Mouse (Mus musculus) lung, adult 2 months (tissue): Measurements from ENCODE around the gene Prom1. TPM values are rescaled to one million over a fixed set of nuclear protein-coding genes. Genes with fewer than 3 reads are reported as not detected.

Source experiments
- DNase-seq: peaks from one replicate; pipeline ENCODE4 v3.0.0; 2022
- H3K4me1 ChIP-seq: fragments of 200-500 bp; 2 replicates; pipeline ENCODE4 v1.6.1; 2011; ENCODE audit warnings: low read length; ENCODE audit not compliant: control insufficient read depth, insufficient read depth
- H3K4me3 ChIP-seq: fragments of 200-500 bp; replicated peaks from 2 replicates; pipeline ENCODE3; 2011; ENCODE audit warnings: low read depth, mild to moderate bottlenecking, control low read depth, low read length; ENCODE audit errors: extremely low read depth
- CTCF ChIP-seq: fragments of 200-500 bp; IDR thresholded peaks from 2 replicates; pipeline ENCODE4 v1.5.1; 2011; ENCODE audit warnings: mild to moderate bottlenecking, low read length, control low read depth; ENCODE audit not compliant: insufficient read depth
- POLR2A ChIP-seq: fragments of 200-500 bp; IDR thresholded peaks from 2 replicates; pipeline ENCODE4 v1.6.1; 2011; ENCODE audit warnings: low read depth, mild to moderate bottlenecking, control low read depth, low read length, borderline replicate concordance; ENCODE audit errors: extremely low read depth
- WGBS: fragments of 180-500 bp; shearing (Covaris S2); methylation state at CpG from one replicate; pipeline ENCODE4 v1.1.7; 2018; 5-methylcytosine and 5-hydroxymethylcytosine counted together
- polyA plus RNA-seq: library from polyadenylated mRNA; depleted of rRNA; stranded (reverse); fragments of >200 nt; gene quantifications from 2 replicates; pipeline ENCODE4 v1.2.3, GENCODE M21; 2012

Gene Prom1
- polyA plus RNA-seq, 1 experiment: 7.4 TPM

GRCm38 (mm10) chr5:44087034-44087433 lies 14.8 kb downstream of the Prom1 start:
- 21% methylated on average over 5 of the region's 5 CpGs for WGBS
- TF ChIP-seq POLR2A (no peak), CTCF (no peak)
- Histone ChIP-seq H3K4me3 (no peak overlapping the region), H3K4me1 (no peaks in the 10 kb centered on the region)
- no peak for DNase-seq

- Histone ChIP-seq H3K4me1 (no peaks in the 10 kb centered on the region), H3K4me3 (no peak overlapping the region)
- DNase-seq: no peak
- WGBS: 87% methylated on average over 7 of the region's 7 CpGs
- no peak for TF ChIP-seq POLR2A
- no peak for TF ChIP-seq CTCF
These were observed 16.0 kb downstream of the Prom1 start for GRCm38 (mm10) chr5:44085871-44086270.

GRCm38 (mm10) chr5:44081108-44081507 lies 20.7 kb downstream of the Prom1 start:
- TF ChIP-seq POLR2A (no peak), CTCF (no peak)
- no peaks in the 10 kb centered on the region; the same call in 1 of the 2 replicates for H3K4me1 ChIP-seq
- DNase-seq: no peak
- 71% methylated on average over 1 of the region's 1 CpGs for WGBS
- no peak overlapping the region for H3K4me3 ChIP-seq

- no peak for DNase-seq
- TF ChIP-seq CTCF (no peak), POLR2A (no peak)
- WGBS: 63% methylated on average over 8 of the region's 8 CpGs
- Histone ChIP-seq H3K4me3 (no peak overlapping the region), H3K4me1 (no peaks in the 10 kb centered on the region; the same call in 1 of the 2 replicates)
These were observed 21.4 kb downstream of the Prom1 start for GRCm38 (mm10) chr5:44080276-44081054.

GRCm38 (mm10) chr5:44075432-44075831 lies 26.4 kb downstream of the Prom1 start:
- no peak overlapping the region for H3K4me3 ChIP-seq
- WGBS: 90% methylated on average over 1 of the region's 1 CpGs
- no peaks in the 10 kb centered on the region; the same call in 1 of the 2 replicates for H3K4me1 ChIP-seq
- DNase-seq: no peak
- TF ChIP-seq POLR2A: no peak
- no peak for TF ChIP-seq CTCF

- TF ChIP-seq CTCF: no peak
- no peak for TF ChIP-seq POLR2A
- 42% methylated on average over 3 of the region's 3 CpGs for WGBS
- Histone ChIP-seq H3K4me3 (no peak overlapping the region), H3K4me1 (no peaks in the 10 kb centered on the region; the same call in 1 of the 2 replicates)
- DNase-seq: no peak
These were observed 28.2 kb downstream of the Prom1 start for GRCm38 (mm10) chr5:44073634-44074033.

- no peak overlapping the region for H3K4me3 ChIP-seq
- WGBS: 89% methylated on average over 7 of the region's 7 CpGs
These were observed 31.2 kb downstream of the Prom1 start for GRCm38 (mm10) chr5:44070529-44071133.

GRCm38 (mm10) chr5:44058258-44058657 lies 43.6 kb downstream of the Prom1 start:
- H3K4me3 ChIP-seq: no peak overlapping the region
- TF ChIP-seq POLR2A: no peak
- no peak for TF ChIP-seq CTCF
- no peak for DNase-seq
- WGBS: 86% methylated on average over 3 of the region's 3 CpGs
- no peaks in the 10 kb centered on the region for H3K4me1 ChIP-seq

More at GRCm38 (mm10) chr5:44070529-44071133, 31.2 kb downstream of the Prom1 start:
- no peaks in the 10 kb centered on the region for H3K4me1 ChIP-seq
- TF ChIP-seq CTCF (no peak), POLR2A (no peak)
- DNase-seq: no peak

- 56% methylated on average over 8 of the region's 8 CpGs for WGBS
- no peak for TF ChIP-seq POLR2A
- no peak for TF ChIP-seq CTCF
- DNase-seq: no peak
- Histone ChIP-seq H3K4me1 (no peaks in the 10 kb centered on the region; the same call in 1 of the 2 replicates), H3K4me3 (no peak overlapping the region)
These were observed 51.6 kb downstream of the Prom1 start for GRCm38 (mm10) chr5:44050213-44050612.
